Mouse (Mus musculus) T-helper 1 cell (primary cell): ENCODE measurements around the gene Slc25a35.
"Not testable (repeated sequence)": the region's sequence is repeated elsewhere in the genome, so short reads cannot be mapped to it uniquely, and the experiment has no call there.

Experiments used
- in situ Hi-C: fragments of 300-600 bp; cut with MboI, MseI; formaldehyde crosslinking; loops from one replicate; pipeline ENCODE4 v1.15.1; 2025; ENCODE audit warnings: high pct_unique_total_duplicates

Gene Slc25a35

DNA sequence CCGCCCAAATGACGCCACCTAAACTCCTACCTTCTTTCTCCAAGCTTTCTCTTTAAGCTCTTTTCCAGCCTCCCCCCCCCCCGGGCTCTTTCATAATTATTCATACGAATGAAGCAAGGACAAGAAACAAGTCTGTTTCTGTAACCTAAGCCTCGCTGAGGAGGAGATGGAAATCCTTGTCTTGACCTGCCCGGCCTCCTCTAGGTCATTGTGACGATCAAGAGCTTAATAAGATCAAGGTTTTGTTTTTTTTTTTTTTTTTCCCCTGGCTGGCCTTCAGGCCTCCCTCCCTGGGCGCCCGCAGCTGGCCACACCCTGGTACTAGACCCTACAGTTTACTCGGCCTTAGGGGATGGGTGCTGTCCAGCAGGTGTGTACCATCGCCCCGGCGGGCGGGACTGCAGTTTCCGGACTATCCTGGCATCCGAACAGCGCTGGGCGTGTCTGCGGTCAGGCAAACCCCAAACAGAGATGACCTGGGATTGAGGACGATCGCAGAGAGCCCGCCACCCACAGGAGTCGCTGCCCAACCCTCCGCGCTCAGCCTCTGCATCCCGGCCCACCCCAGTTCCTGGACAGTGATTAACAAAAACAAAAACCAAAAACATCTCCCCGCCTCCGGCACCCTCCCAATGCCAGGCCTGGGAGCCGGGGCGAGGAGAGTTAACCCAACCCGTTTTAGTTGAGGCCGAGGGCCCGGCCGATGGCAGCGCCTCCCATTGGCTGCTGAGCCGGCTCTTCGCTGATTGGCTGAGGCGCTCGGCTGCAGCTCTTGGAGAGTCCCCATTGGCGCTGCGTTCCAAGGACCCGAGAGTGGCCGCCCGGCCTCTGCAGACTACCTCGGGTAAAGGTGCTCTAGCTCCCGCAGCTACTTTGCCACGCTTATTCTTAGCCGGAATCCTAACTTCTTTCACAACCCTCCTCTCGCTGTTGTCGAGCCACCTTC is at the start of gene Slc25a35:
Gene Slc25a35, plus strand, starts transcription at position 795 of the 946 bp plus-strand sequence.
- in situ Hi-C loops = no loop called here

DNA sequence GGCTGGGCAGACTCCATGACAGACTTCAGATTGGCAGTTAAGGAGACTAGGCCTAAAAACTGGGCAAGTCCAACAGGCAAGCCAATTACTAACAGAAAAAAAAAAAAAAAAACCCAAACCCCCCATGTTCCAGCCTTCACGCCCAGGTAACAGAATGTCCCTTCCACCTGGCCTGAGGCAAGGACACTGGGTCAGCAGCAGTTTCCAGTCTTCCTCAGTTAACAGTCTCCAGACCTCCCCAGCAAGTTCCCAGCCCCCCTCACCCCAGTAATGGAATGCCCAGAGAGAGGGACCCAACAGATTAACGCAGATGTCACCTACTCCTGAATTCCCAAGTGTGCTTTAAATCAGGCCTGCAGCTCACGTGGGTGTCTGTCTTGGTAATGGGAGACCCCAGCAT is 44.7 kb upstream of the Slc25a35 start:
- in situ Hi-C loops = no loop called here

DNA sequence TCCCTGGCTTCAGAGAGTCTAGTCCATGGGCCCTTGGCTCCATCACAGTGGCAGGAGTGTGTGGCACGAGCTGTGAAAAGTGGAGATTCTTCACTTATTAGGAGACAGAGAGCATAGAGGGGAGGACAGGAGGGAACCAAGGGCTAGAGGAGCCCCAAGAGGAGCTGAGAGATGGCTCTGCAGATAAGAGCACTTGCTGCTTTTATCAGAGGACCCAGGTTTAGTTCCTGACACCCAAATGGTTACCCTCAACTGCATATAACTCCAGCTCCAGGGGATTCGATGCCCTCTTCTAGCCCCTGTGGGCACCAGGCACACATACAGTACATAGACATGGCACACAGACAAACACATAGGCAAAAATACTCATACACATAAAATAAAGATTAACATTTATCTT is 43.2 kb upstream of the Slc25a35 start:
- in situ Hi-C loops = no loop called here

DNA sequence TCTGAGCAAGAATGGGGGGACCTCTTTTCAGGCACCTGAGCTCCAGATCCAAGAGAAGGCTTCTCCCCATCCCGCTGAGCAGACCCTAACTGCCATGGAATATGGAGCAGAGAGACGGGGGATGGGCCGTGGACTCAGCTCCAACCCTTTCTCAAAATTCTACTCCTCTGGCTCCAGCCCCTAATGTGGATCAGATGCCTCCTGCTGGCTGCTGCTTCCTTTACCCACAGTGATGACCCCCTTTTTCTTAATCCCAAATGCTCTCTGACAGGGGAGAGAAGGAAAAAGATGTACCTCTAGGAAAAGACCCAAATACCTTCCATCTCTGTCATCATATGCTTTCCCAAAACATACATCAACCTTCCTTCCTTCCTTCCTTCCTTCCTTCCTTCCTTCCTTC is 41.0 kb upstream of the Slc25a35 start, which contains the start of gene Odf4:
Gene Odf4, minus strand, starts transcription at position 101 of the 400 bp plus-strand sequence.
- in situ Hi-C loops = no loop called here

DNA sequence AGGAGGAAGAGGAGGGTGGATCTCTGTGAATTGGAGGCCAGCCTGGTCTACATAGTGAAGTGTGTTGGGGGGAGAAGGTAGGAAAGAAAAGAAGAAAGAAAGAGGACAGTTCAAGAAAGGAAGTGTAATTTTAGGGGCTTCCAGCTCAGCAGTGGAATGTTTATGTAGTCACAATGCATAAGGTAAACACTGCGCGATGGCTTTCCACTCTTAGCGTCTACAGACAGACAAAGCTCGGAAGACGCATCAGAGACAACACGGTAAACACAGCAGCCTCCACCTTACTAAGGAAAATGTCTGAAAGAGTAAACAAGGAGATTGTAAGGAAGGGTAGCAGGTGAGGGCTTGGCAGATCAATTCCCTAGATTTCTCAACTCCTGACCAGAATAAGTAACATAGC is 38.0 kb upstream of the Slc25a35 start:
- in situ Hi-C loops = no loop called here

DNA sequence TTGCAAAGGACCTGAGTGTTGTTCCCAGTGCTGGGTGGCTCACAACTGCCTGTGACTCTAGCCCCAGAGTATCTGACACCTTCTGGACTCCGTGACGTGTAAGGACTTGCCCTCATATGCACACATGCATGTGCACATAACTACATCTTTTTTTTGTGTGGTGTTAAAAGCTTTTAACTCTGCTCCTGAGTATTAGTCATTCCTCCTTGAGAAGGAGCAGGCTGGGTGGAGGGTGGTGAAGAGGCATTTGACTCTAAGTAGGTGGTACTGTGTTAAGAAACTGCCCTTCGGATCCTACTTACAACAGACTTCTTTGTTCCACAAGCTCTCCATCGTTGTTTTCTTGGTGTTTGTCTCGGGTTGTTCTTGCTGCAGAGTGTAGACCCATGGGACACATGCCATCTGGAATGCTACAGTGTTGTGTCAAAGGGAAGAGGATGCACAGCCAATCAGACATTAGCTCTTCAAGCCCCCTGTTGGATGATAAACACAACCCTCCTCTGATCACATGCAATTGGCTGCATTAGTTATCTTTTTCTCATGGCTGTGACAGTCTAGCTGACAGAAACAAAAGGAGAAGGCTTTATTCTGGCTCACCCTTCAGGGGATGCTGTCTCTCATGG is 33.9 kb upstream of the Slc25a35 start:
- in situ Hi-C loops = no loop called here

DNA sequence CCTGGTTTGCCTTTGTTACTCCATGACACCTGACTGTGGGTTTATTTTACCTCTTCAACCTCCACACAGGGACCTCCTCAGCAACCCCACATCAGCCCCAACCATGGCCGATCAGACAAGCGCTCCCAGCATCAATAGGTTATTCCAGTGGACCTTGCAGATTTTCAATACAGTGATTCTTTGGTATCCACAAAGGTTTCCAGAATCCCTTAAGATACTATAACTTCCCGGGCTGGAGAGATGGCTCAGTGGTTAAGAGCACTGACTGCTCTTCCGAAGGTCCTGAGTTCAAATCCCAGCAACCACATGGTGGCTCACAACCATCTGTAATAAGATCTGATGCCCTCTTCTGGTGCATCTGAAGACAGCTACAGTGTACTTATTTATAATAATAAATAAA is 31.0 kb upstream of the Slc25a35 start:
- in situ Hi-C loops = not testable (repeated sequence)

DNA sequence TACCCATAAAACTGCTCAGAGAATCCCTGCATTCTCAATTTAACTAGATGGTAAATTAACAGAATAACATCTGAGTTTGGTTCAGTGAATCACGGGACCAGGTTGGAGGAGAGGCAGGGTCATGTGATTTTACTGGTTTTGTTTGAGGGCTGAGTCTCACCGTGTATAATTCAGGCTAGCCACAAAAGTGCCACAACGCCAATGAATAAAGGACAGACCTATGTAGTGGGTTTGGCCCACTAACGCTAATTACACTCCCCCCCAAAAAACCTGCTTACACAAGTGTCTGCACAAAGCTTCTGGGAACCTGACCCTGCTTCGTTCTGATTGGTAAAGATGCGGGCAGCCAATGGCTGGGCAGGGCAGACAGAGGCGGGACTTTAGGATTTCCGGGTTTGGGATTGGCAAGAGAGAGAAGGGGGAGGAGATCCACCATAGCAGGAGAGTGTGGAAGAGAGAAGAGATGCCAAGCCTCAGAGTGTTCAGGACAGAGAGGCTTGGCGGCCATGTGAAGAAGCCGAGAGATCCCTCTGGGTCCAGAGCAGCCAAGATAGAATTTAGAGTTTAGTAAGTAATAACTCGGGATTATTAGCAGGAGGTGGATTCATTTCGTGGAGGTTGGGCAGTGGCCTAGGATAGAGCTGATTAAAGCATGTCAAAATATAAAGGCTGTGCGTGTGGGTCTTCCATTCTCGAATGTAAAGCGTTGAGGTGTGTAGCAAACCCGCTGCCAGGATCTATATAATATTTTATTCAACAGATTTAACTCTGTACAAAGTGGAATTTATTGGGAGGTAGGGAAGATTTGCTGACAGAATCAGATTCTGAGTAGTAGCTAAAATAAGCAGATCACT is 28.3 kb upstream of the Slc25a35 start:
- in situ Hi-C loops = no loop called here

DNA sequence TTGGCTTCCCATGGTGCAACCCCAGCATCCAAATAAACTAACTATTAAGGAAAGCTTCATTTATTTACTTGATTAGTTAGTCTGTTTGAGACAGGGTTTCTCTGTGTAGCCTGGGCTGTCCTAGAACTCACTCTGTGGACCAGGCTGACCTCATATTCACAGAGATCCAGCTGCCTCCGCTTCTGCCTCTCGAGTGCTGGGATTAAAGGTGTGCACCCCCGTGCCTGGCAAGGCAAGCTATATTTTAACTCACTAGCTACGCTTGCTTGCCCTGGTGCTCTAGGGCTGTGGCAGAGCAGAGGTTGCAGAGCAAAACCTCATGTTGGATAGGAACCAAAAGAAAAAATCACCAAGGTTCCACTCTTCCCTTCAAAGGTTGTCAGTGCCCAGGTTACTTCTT is 27.4 kb upstream of the Slc25a35 start:
- in situ Hi-C loops = no loop called here

DNA sequence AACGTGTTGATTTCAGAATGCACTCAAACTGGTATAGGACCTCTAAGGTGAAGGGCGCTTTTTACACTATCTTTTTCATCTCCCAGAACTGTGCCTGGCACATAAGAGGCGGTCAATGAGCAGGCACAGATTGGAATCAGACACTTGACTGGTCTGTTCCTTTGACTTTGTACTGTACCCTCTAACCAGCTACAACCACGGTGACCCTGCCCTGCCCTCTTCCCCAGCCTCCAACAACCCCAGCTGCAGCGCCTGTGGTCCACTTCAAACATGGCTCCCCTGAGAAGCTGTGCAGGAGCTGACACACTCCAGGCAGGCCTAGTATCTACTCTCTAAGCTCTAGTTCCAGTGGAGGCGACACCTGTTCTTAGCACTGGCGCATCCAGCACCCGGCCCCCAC is 25.2 kb upstream of the Slc25a35 start:
- in situ Hi-C loops = no loop called here

DNA sequence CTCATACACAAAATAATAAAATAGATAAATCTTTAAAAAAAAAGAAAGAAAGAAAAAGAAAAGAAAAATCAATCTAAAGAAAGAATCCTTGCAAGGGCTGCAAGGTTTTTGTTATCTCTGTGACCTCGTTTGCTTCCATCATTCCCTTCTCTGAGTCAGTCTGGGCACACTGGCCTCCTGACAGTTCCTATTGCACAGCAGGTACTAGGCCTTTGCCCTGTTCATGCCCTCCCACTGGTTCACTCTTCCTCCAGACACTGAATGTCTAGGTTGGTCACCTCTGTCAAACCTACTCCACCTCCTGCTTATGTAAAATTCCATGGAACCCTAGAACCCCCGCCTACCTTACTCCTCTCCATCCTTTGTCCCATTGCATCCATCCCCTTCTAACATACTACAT is 22.7 kb upstream of the Slc25a35 start:
- in situ Hi-C loops = no loop called here

DNA sequence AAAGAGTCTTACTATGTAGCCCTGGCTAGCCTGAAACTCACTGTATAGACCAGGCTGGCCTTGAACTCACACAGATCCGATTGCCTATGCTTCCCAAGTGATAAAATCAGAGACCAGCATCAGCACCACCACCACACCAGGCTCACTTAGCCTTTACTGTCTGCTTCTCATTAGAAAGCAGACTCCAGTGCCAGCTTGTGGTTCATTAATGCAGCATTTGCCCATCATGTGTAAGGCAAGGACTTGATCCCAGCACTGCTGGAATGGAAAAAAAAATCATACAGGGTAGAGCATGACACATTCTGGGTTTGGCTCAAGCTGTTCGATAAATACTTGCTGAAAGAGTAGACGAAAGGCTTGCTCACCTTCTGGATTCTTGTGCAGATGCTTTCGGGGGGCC is 21.9 kb upstream of the Slc25a35 start:
- in situ Hi-C loops = no loop called here

DNA sequence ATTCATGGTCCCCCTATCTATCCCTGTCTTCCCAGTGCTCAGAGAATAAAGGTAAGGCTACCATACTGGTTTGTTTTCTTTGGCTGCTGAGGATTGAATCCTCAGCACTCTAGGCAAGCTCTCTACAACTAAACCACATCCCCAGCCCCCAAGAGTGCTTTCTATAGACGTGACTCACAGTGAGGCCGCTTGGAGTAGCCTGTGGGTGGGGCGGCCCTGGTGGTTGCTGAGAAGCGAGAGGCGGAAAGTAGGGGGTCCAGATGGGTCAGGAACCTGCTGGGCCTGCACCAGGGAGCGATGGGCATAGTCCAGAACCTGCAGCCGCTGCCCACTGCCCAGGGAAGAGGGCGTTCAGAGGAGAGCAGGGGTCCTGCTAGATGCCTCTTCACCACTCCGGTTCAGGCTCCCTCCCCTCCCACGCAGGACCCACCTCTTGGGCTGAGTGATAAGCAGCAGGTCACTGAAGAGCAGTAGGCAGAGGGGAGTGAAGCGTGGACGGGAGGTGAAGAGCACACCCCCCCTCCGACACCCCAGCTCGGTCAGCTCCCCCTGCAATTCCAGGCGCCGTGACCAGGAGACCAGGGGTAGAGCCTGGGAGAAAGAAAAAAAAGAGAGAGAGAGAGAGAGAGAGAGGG is 21.0 kb upstream of the Slc25a35 start:
- in situ Hi-C loops = no loop called here

DNA sequence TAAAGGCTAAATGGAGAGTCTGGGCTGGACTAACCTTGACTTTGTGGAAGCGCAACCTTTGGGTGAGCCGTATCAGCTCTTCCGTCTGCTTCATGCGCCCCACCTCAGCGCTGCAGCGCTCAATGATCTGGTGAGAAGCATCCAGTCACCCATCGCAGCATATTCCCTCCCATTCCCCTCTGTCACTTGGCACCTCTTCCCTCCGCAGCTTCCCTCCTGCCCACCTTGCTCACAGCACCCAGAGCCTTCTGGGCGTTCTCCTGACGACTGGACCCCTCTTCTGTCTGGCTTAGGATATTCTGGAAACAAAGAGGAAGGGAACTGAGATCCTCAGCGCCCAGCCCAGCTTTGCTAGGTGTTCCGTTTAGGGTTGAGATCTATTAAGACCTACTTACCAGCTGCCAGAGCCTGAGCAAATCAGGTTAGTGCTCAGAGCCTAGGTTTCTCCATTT is 20.4 kb upstream of the Slc25a35 start:
- in situ Hi-C loops = no loop called here

DNA sequence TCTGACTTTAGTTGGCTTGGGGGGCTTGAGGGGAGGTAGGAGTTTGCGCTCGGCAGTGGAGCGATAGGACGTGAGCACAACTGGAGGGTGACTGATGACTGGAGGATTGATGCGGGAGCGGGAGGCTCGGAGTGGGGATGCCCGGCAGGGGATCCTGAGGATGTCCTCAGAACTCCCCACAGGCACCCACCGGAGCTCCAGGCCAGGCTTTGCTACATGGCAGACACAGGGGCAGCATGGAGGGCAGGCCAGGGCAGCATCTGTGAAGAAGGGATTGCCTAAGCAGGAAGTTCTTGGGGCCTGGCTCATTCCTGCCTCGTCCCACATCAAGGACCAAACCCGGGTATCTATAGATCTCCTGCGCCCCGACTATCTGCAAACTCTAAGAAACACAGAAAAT is 14.0 kb upstream of the Slc25a35 start:
- in situ Hi-C loops = no loop called here

DNA sequence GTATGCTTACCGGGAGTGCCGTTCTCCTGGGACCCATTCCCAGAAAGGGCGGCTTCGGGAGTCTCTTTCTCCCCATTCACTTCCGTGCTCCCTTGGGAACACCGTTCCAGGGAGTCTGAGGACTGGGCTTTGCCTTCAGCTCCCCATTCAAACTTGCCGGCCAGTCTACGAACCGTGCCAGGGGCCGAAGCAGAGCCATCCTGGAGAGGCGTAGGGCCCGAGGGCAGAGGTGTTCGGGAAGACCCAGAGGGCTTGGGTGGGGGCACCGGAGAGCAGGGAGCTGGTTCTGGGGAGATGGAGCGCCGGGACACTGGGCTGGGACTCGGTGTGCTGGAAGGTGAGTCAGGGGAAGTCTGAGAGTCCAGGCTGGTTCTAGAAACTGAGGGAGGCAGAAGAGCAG is 13.5 kb upstream of the Slc25a35 start:
- in situ Hi-C loops = no loop called here

DNA sequence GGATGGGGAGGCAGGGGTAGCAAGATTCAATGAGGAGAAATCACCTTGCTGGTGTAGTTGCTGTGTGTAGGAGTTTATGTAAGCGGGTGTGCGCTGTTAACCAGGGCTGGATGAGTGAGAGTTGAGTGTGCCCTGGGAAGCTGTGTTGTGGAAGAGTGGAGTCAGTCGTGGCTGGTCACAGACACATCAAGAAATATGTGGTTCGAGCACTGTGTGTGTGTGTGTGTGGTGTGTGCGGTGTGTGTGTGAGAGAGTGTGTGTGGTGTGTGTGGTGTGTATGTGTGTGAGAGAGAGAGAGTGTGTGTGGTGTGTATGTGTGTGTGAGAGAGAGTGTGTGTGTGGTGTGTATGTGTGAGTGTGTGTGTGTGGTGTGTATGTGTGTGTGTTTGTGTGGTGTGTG is 12.5 kb upstream of the Slc25a35 start:
- in situ Hi-C loops = no loop called here

DNA sequence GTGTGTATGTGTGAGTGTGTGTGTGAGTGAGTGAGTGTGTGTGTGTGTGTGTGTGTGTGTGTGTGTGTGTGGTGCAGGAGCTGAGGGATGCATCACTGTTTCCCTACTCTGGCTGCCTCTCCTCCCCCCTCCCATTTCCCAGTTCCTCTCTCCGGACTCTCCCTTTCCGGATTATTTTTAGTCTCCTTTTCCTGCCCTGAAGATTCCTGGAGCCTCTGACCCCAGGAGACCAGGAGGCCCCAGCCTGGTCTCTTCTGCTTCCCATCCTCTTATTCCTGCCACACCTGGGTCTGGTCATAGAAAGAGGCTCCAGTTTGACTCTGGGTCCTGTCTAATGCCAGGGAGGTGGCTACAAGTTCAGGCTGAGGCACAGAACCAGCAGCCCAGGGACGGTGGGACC is 11.8 kb upstream of the Slc25a35 start:
- in situ Hi-C loops = no loop called here

DNA sequence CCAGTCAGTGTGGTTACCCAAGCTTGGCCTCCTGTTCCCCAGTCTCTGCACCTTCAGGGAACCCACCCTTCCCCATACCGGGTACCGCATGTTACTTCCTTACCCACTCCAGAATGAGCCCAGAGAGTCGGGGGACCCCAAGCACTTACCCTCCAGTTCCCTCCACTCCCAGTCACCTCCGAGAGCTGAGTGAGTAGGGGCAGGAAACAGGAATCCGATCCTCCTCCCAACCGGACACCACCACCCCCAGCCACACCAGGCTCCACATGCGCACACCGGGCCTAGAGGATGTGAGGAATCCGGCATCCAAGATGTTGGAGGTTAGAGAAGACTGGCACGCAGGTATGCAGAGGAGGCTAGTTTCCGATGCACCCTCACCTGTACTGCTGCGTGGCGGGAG is 11.2 kb upstream of the Slc25a35 start:
- in situ Hi-C loops = no loop called here

DNA sequence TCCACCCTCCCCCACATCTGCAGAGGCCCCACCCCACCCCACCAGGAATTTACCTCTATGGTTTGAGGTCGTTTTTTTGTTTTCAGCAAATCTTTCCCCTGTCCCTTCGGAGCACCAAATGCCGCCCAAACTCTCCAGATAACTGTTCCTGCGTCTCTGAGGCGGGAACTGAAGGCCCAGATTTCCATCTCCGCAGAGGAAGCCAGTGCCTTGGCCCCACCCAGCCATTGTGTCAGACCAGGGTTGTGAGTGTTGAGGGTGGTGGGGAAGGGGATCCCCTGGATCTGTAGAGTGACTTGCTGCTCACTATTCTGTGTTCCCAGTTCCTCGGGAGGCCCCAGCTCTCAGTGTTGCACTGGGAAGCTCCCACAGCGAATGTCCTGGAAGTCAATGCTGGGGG is 10.6 kb upstream of the Slc25a35 start, which contains the start of gene Arhgef15:
Gene Arhgef15, minus strand, starts transcription at position 173 of the 400 bp plus-strand sequence.
- in situ Hi-C loops = no loop called here

DNA sequence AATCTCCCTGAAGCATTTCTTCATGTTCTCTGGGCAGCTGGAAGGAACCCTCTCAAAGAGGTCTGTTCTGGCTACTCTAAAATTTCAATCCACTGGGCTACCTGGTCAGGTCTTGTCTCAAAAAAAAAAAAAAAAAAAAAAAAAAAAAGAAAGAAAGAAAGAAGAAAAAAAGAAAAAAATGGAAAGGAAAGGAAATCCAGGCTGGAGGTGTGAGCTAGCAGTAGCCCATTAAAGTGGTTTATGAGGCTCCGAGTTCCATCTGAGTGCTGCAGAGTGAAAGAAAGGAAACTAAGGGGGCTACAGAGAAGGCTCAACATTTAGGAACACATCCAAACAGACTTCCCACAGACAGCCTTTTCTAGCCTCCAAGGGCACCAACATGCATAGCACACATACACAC is 10.0 kb upstream of the Slc25a35 start:
- in situ Hi-C loops = no loop called here
